Mouse (Mus musculus) retina, postnatal 1 day (tissue): ENCODE measurements around the gene Agap3.

ENCODE experiments used
- DNase-seq: peaks from one replicate; pipeline ENCODE4 v3.0.0-alpha.2; 2012

Gene Agap3

GRCm38 (mm10) chr5:24452030-24452690, at the start of gene Agap3:
TSS of gene Agap3 (plus strand) at chr5:24452177.
- DNase-seq = peak; percentile 59

- DNase-seq = no peak
Observed at GRCm38 (mm10) chr5:24404594-24405360, 47.2 kb upstream of the Agap3 start.

GRCm38 (mm10) chr5:24405389-24405876, 46.5 kb upstream of the Agap3 start:
- no peak for DNase-seq

- DNase-seq = no peak
Observed at GRCm38 (mm10) chr5:24408651-24409050, 43.3 kb upstream of the Agap3 start.

GRCm38 (mm10) chr5:24409466-24409865, 42.5 kb upstream of the Agap3 start:
- no peak for DNase-seq

GRCm38 (mm10) chr5:24412063-24412462, 39.9 kb upstream of the Agap3 start:
- no peak for DNase-seq

GRCm38 (mm10) chr5:24413042-24413693, 38.8 kb upstream of the Agap3 start, which contains the start of gene Asic3:
TSS of gene Asic3 (plus strand) at chr5:24413392.
- DNase-seq = peak; percentile 32

GRCm38 (mm10) chr5:24413938-24414337, 38.0 kb upstream of the Agap3 start:
- no peak for DNase-seq

GRCm38 (mm10) chr5:24416222-24416736, 35.7 kb upstream of the Agap3 start:
- DNase-seq = peak; percentile 83

GRCm38 (mm10) chr5:24417587-24417986, 34.4 kb upstream of the Agap3 start:
- no peak for DNase-seq

- no peak for DNase-seq
Observed at GRCm38 (mm10) chr5:24420381-24420780, 31.6 kb upstream of the Agap3 start.

- DNase-seq = peak; percentile 100
Observed at GRCm38 (mm10) chr5:24423129-24424003, 28.6 kb upstream of the Agap3 start, which contains the start of the genes Cdk5 and Slc4a2. TSS of gene Cdk5 (minus strand) at chr5:24423530. TSS of gene Slc4a2 (plus strand) at chr5:24423837.

GRCm38 (mm10) chr5:24424004-24424781, 27.8 kb upstream of the Agap3 start:
- DNase-seq = peak; percentile 22

GRCm38 (mm10) chr5:24424861-24425411, 27.0 kb upstream of the Agap3 start:
- peak; percentile 94 for DNase-seq

GRCm38 (mm10) chr5:24425421-24426036, 26.4 kb upstream of the Agap3 start:
- DNase-seq = no peak

- DNase-seq = peak; percentile 54
Observed at GRCm38 (mm10) chr5:24426037-24426432, 25.9 kb upstream of the Agap3 start.

GRCm38 (mm10) chr5:24426556-24427284, 25.3 kb upstream of the Agap3 start:
- DNase-seq = no peak

GRCm38 (mm10) chr5:24427285-24427633, 24.7 kb upstream of the Agap3 start:
- no peak for DNase-seq

GRCm38 (mm10) chr5:24427981-24428402, 24.0 kb upstream of the Agap3 start:
- DNase-seq = peak; percentile 62

- no peak for DNase-seq
Observed at GRCm38 (mm10) chr5:24428596-24428995, 23.4 kb upstream of the Agap3 start.
